Mouse (Mus musculus) heart, embryonic 12.5 days (tissue): ENCODE results near the gene Uhrf1bp1. TPM values are rescaled to one million over a fixed set of nuclear protein-coding genes. Genes with fewer than 3 reads are reported as not detected.

Experiments used
- ATAC-seq: fragments of 200-750 bp; cut with Nextera tagmentation; 2 replicates; pipeline ENCODE4 v1.8.0; 2017; ENCODE audit warnings: moderate TSS enrichment, moderate library complexity; ENCODE audit not compliant: insufficient number of reproducible peaks, low FRiP score
- H3K27ac ChIP-seq: fragments of 300-500 bp; sonication (generic); 2 replicates; pipeline ENCODE4 v1.5.1; 2016; ENCODE audit warnings: mild to moderate bottlenecking, moderate library complexity; ENCODE audit not compliant: poor library complexity, severe bottlenecking
- H3K27me3 ChIP-seq: fragments of 300-500 bp; sonication (generic); replicated peaks from 2 replicates; pipeline ENCODE4 v1.6.1; 2016; ENCODE audit warnings: mild to moderate bottlenecking, moderate library complexity
- H3K36me3 ChIP-seq: fragments of 300-500 bp; sonication (generic); 2 replicates; pipeline ENCODE4 v1.6.1; 2016; ENCODE audit warnings: mild to moderate bottlenecking, moderate library complexity
- H3K4me1 ChIP-seq: fragments of 300-500 bp; sonication (generic); replicated peaks from 2 replicates; pipeline ENCODE4 v1.6.1; 2016; ENCODE audit warnings: mild to moderate bottlenecking
- H3K4me2 ChIP-seq: fragments of 300-500 bp; sonication (generic); 2 replicates; pipeline ENCODE4 v1.6.1; 2016; ENCODE audit warnings: mild to moderate bottlenecking, moderate library complexity
- H3K4me3 ChIP-seq: fragments of 300-500 bp; sonication (generic); 2 replicates; pipeline ENCODE4 v1.5.1; 2016; ENCODE audit warnings: mild to moderate bottlenecking
- H3K9ac ChIP-seq: fragments of 300-500 bp; sonication (generic); 2 replicates; pipeline ENCODE4 v1.6.1; 2016; ENCODE audit warnings: mild to moderate bottlenecking, moderate library complexity
- H3K9me3 ChIP-seq: fragments of 300-500 bp; sonication (generic); replicated peaks from 2 replicates; pipeline ENCODE4 v1.6.1; 2016; ENCODE audit warnings: mild to moderate bottlenecking, moderate library complexity
- WGBS: fragments of 180-500 bp; shearing (Covaris S2); methylation state at CpG from one replicate; pipeline ENCODE4 v1.1.7; 2016; 5-methylcytosine and 5-hydroxymethylcytosine counted together
- polyA plus RNA-seq: library from polyadenylated mRNA; unstranded; fragments of >200 nt; fragmentation: Nextera tagmentation; extraction: Ambion mirVana; gene quantifications from 2 replicates; pipeline ENCODE4 v1.2.1, GENCODE M21; 2016

Uhrf1bp1 gene
- polyA plus RNA-seq, 1 experiment from 2014 or later = 6.4 TPM

DNA sequence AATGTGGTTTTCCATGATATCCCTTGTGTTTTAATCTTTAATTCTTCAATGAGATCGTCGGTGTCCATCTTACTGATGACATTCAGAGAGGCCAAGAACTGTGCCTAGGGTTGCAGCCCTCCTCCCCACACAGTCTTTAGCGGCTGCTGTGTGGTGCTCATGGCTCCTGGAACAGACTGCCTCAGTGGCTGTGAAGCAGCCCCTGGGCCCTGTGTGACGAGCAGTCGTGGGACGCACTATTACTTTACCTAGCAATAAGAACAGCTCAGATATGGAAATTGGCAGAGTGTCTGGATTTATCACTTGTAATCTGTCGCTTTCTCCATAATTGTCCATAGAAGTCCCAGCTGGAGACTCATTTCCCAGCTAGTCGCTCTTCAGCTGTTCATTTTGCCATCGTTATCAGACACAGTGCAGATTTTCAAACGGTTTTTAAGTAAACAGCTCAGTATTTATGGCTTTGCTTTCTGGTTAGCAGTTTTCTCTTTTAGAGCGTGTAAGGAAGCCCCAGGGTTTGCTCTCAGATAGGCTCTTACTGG lies 66.0 kb downstream of the Uhrf1bp1 start:
- H3K4me2 ChIP-seq = no peak overlapping the region
- ATAC-seq = no peak
- no peak overlapping the region for H3K27ac ChIP-seq
- peaks cover 2% of the 10 kb centered on the region; the same call in 1 of the 2 replicates for H3K36me3 ChIP-seq
- no peak overlapping the region for H3K9ac ChIP-seq
- peaks cover 36% of the 10 kb centered on the region for H3K4me1 ChIP-seq
- H3K4me3 ChIP-seq = no peak overlapping the region
- WGBS = 74% methylated on average over 11 of the region's 11 CpGs
- no peaks in the 10 kb centered on the region for H3K27me3 ChIP-seq
- no peaks in the 10 kb centered on the region for H3K9me3 ChIP-seq

DNA sequence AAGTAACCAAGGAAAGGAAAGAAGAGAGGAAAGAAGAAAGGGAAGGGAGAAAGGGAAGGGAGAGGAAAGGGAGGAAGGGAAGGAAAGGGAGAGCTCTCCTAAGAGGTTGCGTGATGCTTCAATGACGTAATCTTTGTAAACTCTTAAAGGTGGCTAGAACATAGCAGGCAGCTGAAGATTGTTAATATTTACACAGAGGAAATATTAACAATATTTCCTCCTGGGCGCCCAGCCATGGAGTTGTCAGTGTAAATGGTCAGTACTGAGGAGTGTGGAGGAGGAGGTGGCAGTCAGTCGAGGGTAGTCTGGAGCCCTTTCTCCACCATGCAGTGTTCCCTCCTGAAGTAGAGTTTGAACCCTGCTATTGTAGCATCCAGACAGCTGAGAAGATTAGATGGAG lies 68.8 kb downstream of the Uhrf1bp1 start:
- Histone ChIP-seq H3K4me1 (peaks cover 29% of the 10 kb centered on the region), H3K27ac (no peak overlapping the region), H3K27me3 (no peaks in the 10 kb centered on the region), H3K9ac (no peak overlapping the region), H3K36me3 (peaks cover 6% of the 10 kb centered on the region; the same call in 1 of the 2 replicates), H3K4me2 (no peak overlapping the region), H3K9me3 (no peaks in the 10 kb centered on the region), H3K4me3 (no peak overlapping the region)
- no peak for ATAC-seq
- 78% methylated on average over 4 of the region's 4 CpGs for WGBS

DNA sequence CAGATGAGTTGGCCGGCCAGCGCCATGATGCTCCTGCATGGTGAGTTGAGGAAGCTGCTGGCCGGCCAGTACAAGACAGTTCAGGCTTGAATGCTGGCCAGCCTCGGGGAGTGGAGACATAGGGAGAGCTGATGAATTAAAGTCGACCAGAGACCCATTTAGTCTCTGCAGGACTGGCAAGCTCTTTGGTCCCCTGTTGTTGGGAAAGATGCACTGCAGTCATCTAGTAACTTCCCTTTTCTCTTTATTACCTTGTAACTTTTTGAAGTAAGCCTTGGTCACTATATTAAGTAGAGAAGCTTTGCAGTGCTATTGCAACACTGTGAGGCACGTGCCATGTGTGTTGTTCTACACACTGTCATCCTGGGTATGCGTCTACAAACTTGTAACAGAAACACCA lies 69.3 kb downstream of the Uhrf1bp1 start:
- no peak for ATAC-seq
- Histone ChIP-seq H3K9me3 (no peaks in the 10 kb centered on the region), H3K27me3 (no peaks in the 10 kb centered on the region), H3K4me2 (no peak overlapping the region), H3K4me3 (no peak overlapping the region), H3K27ac (no peak overlapping the region), H3K9ac (no peak overlapping the region), H3K4me1 (peaks cover 26% of the 10 kb centered on the region), H3K36me3 (peaks cover 6% of the 10 kb centered on the region; the same call in 1 of the 2 replicates)
- WGBS = 73% methylated on average over 7 of the region's 7 CpGs

DNA sequence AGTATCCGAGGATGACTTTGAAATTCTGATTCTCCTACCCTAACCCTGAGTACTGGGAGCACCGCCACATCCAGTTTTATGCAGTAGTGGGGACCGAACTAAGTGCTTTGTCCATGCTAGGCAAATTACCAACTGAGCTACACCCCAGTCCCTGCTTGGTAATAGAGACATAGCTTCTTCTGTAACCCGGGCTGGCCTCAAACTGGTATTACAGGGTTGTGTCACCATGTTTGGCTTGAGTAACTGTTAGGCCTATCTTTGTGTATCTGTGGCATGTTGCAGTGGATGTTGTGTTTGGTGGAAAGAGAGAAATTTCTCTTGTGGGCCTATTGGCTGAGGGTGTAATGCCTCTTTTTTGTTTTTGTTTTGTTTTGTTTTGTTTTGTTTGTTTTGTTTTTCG lies 74.0 kb downstream of the Uhrf1bp1 start:
- Histone ChIP-seq H3K4me1 (peaks cover 23% of the 10 kb centered on the region), H3K27me3 (no peaks in the 10 kb centered on the region), H3K27ac (no peak overlapping the region), H3K9me3 (no peaks in the 10 kb centered on the region), H3K4me3 (no peak overlapping the region), H3K36me3 (0 out of 2 replicates have a peak, but pooled peaks cover 3% of the 10 kb centered on the region), H3K4me2 (no peak overlapping the region), H3K9ac (no peak overlapping the region)
- WGBS = 88% methylated on average over 5 of the region's 5 CpGs
- ATAC-seq = no peak

DNA sequence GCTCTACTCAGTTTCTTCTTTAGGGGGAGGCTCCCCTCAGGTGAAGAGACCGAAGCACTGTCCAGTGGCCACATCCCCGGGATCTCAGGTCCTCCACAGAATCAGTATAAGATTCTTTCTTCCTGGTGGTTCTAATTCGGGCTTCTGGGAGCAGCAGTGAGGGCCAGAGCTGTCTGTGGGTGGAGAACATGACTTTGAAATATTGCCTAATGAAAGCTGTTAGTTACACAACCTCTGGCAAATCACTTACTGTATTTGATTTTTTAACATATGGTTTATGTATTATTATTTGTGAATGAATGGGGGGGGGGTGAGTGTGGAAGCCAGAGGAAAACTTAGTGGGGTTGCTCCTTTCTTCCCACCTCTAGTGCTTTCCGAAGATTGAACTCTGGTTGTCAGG lies 75.6 kb downstream of the Uhrf1bp1 start:
- 81% methylated on average over 4 of the region's 4 CpGs for WGBS
- no peaks in the 10 kb centered on the region for H3K27me3 ChIP-seq
- 0 out of 2 replicates have a peak, but pooled peaks cover 3% of the 10 kb centered on the region for H3K36me3 ChIP-seq
- H3K4me3 ChIP-seq = no peak overlapping the region
- ATAC-seq = no peak
- H3K27ac ChIP-seq = no peak overlapping the region
- no peak overlapping the region for H3K4me2 ChIP-seq
- peaks cover 14% of the 10 kb centered on the region for H3K4me1 ChIP-seq
- no peak overlapping the region for H3K9ac ChIP-seq
- H3K9me3 ChIP-seq = no peaks in the 10 kb centered on the region

DNA sequence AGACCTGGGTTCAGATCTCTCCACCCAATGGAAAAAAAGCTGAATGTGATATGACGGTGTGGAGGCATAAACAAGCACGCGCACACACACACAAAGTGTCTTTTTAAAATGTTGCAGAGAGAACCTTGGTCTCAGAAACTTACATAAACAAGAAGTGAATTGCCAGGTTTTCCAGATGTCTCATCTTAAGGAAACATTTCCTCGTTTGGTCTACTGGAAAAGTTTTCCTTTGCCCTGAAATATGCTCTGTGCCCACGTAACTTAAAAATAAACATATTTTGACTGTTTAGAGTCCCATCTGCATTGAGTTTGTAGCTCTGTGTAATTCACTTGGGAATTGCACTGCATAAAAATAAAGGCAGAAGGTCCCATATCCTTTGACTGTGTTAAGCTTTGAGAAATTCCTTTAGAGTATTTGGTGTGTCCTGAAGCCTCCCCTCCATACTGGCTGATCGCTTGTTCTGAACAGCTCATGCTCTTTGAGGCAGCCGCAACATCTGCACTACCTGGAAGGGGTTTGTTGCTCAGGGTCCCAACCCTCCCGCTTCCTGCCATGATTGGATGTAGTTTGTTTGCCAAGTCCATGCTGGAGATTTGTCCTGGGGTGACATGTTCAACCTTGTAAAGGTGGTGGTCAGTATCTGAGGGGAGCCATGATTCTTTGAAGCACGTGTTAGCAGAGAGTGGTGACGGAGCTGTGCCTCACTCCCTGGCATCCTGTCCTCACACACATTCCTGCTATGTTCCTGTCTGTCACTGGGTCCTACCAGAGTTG lies 78.1 kb downstream of the Uhrf1bp1 start:
- WGBS = 88% methylated on average over 10 of the region's 10 CpGs
- Histone ChIP-seq H3K9ac (no peak overlapping the region), H3K27ac (no peak overlapping the region), H3K4me1 (peaks cover 29% of the 10 kb centered on the region), H3K27me3 (no peaks in the 10 kb centered on the region), H3K36me3 (no peaks in the 10 kb centered on the region), H3K9me3 (no peaks in the 10 kb centered on the region), H3K4me3 (no peak overlapping the region), H3K4me2 (no peak overlapping the region)
- no peak for ATAC-seq

DNA sequence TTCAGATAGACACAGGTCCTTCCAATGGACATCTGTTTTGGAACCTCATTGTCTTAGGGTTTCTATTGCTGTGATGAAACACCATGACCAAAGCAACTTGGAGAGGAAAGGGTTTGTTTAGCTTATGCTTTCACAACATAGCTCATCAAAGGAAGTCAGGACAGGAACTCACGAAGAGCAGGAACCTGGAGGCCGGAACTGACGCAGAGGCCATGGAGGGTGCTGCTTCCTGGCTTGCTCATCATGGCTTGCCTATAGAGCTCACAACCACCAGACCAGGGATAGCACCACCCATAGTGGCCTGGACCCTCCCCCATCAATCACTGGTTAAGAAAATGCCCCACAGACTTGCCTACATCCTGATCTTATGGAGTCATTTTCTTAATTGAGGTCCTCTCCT lies 78.8 kb downstream of the Uhrf1bp1 start:
- Histone ChIP-seq H3K27me3 (no peaks in the 10 kb centered on the region), H3K9ac (no peak overlapping the region), H3K4me3 (no peak overlapping the region), H3K4me2 (no peak overlapping the region), H3K9me3 (no peaks in the 10 kb centered on the region), H3K36me3 (no peaks in the 10 kb centered on the region), H3K27ac (no peak overlapping the region), H3K4me1 (peaks cover 36% of the 10 kb centered on the region)
- no peak for ATAC-seq
- 76% methylated on average over 3 of the region's 3 CpGs for WGBS

DNA sequence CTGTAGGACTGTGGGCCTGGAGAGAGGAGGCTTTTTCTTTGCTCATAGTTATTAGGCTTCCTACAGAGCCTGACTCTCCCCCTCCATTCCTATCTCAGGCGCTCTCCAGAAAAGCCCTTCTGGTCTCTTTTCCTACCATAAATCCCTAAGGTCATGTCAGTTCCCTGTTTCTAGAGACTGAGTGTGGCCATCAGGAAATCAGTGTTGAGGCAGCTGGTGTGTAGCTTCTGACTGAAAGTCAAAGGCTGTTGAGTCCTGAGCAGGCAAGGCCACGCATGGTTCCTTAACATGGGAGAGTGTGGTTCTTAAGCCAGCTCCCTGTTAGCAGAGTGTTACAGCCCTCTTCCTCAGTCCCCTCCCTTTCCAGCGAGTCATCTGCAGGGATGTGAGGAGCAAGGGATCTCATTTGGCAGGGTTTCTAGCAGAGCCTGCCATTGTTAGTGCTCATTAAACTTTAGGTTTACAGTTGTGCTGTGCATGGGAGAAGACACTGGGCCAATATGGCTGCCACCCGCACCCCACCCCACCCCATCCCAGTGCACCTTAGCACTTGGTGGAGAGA lies 80.9 kb downstream of the Uhrf1bp1 start:
- Histone ChIP-seq H3K27ac (no peak overlapping the region), H3K9ac (no peak overlapping the region), H3K4me2 (no peak overlapping the region), H3K9me3 (no peaks in the 10 kb centered on the region), H3K4me1 (peaks cover 56% of the 10 kb centered on the region), H3K27me3 (no peaks in the 10 kb centered on the region), H3K4me3 (no peak overlapping the region), H3K36me3 (no peaks in the 10 kb centered on the region)
- 82% methylated on average over 4 of the region's 4 CpGs for WGBS
- no peak for ATAC-seq

DNA sequence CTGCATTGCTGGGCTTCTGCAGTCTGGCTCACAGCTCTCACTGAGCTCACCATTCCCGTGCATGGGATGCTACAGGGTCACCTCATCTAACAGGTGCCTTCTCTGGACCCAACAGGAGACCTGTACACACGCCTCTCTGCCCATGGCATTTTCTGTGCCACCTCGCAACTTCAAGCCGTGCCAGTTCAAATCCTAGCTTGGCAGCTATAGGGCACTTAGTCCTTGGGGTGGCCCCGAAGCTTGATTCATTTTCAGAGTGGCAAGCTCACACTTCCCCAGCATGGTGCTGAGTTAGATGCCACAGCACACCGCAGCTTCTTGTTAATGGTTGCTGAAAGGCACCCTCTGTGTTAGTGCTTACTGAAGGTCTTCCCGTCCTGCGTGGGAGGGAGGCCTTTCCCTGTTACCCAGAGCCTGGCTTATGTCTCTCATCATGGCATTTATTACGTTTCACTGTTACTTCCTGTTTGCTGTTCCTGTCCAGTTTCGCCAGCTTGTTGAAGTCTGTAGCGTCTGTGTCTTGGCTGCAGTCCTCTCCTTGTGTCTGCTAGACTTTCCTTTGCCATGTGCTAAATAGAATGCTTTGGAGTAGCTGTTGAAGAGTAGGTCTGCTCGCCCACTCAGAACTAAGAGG lies 82.0 kb downstream of the Uhrf1bp1 start:
- Histone ChIP-seq H3K36me3 (no peaks in the 10 kb centered on the region), H3K4me2 (no peak overlapping the region), H3K9me3 (no peaks in the 10 kb centered on the region), H3K27me3 (no peaks in the 10 kb centered on the region), H3K4me3 (no peak overlapping the region), H3K9ac (no peak overlapping the region), H3K4me1 (peaks cover 57% of the 10 kb centered on the region), H3K27ac (peak overlapping the region; percentile 38)
- 53% methylated on average over 12 of the region's 12 CpGs for WGBS
- no peak for ATAC-seq

DNA sequence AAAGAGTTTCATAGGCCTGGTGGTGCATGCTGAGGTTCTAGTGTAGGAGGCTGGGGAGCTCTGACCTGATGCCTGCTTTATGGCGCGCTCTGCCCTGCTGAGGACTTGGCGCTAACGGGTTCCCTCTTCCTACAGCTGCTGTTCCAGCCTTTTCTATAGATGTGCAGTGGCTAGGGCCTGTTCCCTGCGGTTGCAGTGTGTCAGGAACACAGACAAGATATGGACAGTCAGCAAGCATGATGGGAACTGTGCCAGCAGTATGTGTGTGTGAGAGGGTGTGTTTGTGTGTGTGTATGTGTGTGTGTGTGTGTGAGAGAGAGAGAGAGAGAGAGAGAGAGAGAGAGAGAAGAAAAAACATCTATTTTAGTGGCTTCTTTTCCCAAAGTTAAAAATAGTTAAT lies 82.8 kb downstream of the Uhrf1bp1 start:
- no peaks in the 10 kb centered on the region for H3K9me3 ChIP-seq
- no peak overlapping the region for H3K4me3 ChIP-seq
- H3K27me3 ChIP-seq = no peaks in the 10 kb centered on the region
- H3K36me3 ChIP-seq = no peaks in the 10 kb centered on the region
- H3K9ac ChIP-seq = no peak overlapping the region; the same call in 1 of the 2 replicates
- H3K4me2 ChIP-seq = 0 out of 2 replicates have a peak overlapping the region, but pooled peaks have one; percentile 0
- peaks cover 57% of the 10 kb centered on the region for H3K4me1 ChIP-seq
- 64% methylated on average over 5 of the region's 5 CpGs for WGBS
- peak overlapping the region; percentile 38 for H3K27ac ChIP-seq
- no peak for ATAC-seq

DNA sequence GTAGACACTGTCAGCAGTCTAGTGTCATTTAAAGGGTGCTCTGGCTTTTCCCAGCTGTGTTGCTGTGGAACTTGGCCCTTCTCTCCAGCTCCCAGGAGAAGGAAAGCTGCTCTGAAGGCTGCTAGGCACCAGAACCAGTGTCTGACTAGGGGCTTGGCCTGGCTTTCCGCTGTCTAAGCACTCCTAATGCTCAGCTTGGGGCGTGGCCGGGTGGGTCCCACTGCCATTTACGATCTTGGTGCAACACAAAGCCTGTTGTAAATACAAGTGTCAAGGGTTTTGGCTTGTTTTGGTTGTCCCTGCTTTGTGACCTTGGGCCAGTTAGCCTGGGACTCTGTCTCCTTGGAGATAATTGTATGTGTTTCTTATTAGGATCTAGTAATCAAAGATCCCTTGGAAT lies 84.1 kb downstream of the Uhrf1bp1 start:
- H3K9me3 ChIP-seq = no peaks in the 10 kb centered on the region
- peaks cover 62% of the 10 kb centered on the region for H3K4me1 ChIP-seq
- no peak for ATAC-seq
- peak overlapping the region; percentile 44; the same call in 1 of the 2 replicates for H3K9ac ChIP-seq
- WGBS = 70% methylated on average over 4 of the region's 4 CpGs
- no peaks in the 10 kb centered on the region for H3K27me3 ChIP-seq
- no peak overlapping the region for H3K27ac ChIP-seq
- no peak overlapping the region for H3K4me3 ChIP-seq
- H3K4me2 ChIP-seq = no peak overlapping the region
- H3K36me3 ChIP-seq = no peaks in the 10 kb centered on the region
